Mouse (Mus musculus): ENCODE data around the gene AW011738. TPM values are rescaled to one million over a fixed set of nuclear protein-coding genes. Genes with fewer than 3 reads are reported as not detected.

AW011738 gene
- polyA plus RNA-seq, 1 experiment, result 1.8 TPM

- Histone ChIP-seq H3K27ac (ENCODE audit: insufficient read depth, low read depth, low read length) (peak overlapping the region; percentile 32), H3K36me3 (ENCODE audit: control insufficient read depth, insufficient read depth, low read length) (peaks cover 8% of the 10 kb centered on the region), H3K27me3 (ENCODE audit: control insufficient read depth, insufficient read depth, low read length) (no peaks in the 10 kb centered on the region), H3K4me3 (ENCODE audit: low read depth, low read length) (peak overlapping the region; percentile 69), H3K4me1 (ENCODE audit: control insufficient read depth, insufficient read depth, insufficient read length, low read length) (peaks cover 11% of the 10 kb centered on the region)
- TF ChIP-seq CTCF (IDR thresholded peaks at IDR 0.05; ENCODE audit: extremely low read depth, insufficient read length, insufficient replicate concordance, low read depth, low read length) (no peak), POLR2A (IDR thresholded peaks at IDR 0.05; ENCODE audit: low read depth, low read length) (no peak)
- 20% methylated on average over 18 of the region's 18 CpGs for WGBS
Measured at GRCm38 (mm10) chr4:156227752-156228392, 24.8 kb downstream of the AW011738 start.

- WGBS, result 25% methylated on average over 12 of the region's 12 CpGs
- Histone ChIP-seq H3K27ac (ENCODE audit: insufficient read depth, low read depth, low read length) (peak overlapping the region; percentile 32), H3K4me1 (ENCODE audit: control insufficient read depth, insufficient read depth, insufficient read length, low read length) (peaks cover 11% of the 10 kb centered on the region), H3K27me3 (ENCODE audit: control insufficient read depth, insufficient read depth, low read length) (no peaks in the 10 kb centered on the region), H3K4me3 (ENCODE audit: low read depth, low read length) (peak overlapping the region; percentile 69), H3K36me3 (ENCODE audit: control insufficient read depth, insufficient read depth, low read length) (peaks cover 8% of the 10 kb centered on the region)
- TF ChIP-seq CTCF (IDR thresholded peaks at IDR 0.05; ENCODE audit: extremely low read depth, insufficient read length, insufficient replicate concordance, low read depth, low read length), result no peak
- peak; percentile 64; the same call in 1 of the 2 replicates for TF ChIP-seq POLR2A (IDR thresholded peaks at IDR 0.05; ENCODE audit: low read depth, low read length)
Measured at GRCm38 (mm10) chr4:156228393-156229024, 25.4 kb downstream of the AW011738 start.

- TF ChIP-seq CTCF (IDR thresholded peaks at IDR 0.05; ENCODE audit: extremely low read depth, insufficient read length, insufficient replicate concordance, low read depth, low read length) (no peak), POLR2A (IDR thresholded peaks at IDR 0.05; ENCODE audit: low read depth, low read length) (no peak)
- no peak overlapping the region for H3K27ac ChIP-seq (ENCODE audit: insufficient read depth, low read depth, low read length)
- peaks cover 9% of the 10 kb centered on the region for H3K36me3 ChIP-seq (ENCODE audit: control insufficient read depth, insufficient read depth, low read length)
Measured at GRCm38 (mm10) chr4:156234021-156234501, 31.0 kb downstream of the AW011738 start.

DNA sequence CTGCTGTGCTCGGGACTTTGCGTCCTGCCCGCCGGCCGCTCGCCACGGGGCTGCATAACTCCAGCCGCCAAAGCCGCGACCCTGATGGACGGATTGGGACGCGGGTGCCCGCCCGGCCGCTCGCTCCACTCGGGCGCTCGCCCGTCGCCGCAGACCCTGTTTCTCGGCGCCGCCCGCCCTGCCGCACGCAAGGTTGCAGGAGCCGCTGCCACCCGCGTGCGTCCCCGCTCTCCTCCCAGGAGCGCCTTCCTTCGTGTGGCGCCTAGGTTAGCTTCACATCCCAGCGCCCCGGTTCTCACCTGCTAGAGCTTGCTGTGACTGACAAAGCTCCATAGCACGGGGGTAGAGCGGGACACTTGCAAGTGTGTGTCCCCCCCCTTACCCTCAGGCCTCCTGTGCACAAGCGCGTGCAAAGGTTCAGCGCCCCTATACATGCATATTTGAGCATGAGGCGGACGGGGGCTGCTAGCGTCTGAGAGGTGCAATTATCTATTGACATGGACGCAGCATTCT lies 31.7 kb downstream of the AW011738 start, which contains the start of gene Plekhn1:
Gene Plekhn1, minus strand, starts transcription at position 157 of the 513 bp plus-strand sequence.
- Histone ChIP-seq H3K36me3 (ENCODE audit: control insufficient read depth, insufficient read depth, low read length) (peaks cover 16% of the 10 kb centered on the region), H3K27ac (ENCODE audit: insufficient read depth, low read depth, low read length) (peak within 1 kb of the TSS; percentile 50), H3K4me1 (ENCODE audit: control insufficient read depth, insufficient read depth, insufficient read length, low read length) (peaks cover 3% of the 10 kb centered on the region), H3K4me3 (ENCODE audit: low read depth, low read length) (peak within 1 kb of the TSS; percentile 71), H3K27me3 (ENCODE audit: control insufficient read depth, insufficient read depth, low read length) (no peaks in the 10 kb centered on the region)
- WGBS, result under 1% methylated on average over 38 of the region's 48 CpGs
- TF ChIP-seq CTCF (IDR thresholded peaks at IDR 0.05; ENCODE audit: extremely low read depth, insufficient read length, insufficient replicate concordance, low read depth, low read length) (no peak), POLR2A (IDR thresholded peaks at IDR 0.05; ENCODE audit: low read depth, low read length) (no peak)

More at GRCm38 (mm10) chr4:156234021-156234501, 31.0 kb downstream of the AW011738 start:
- no peaks in the 10 kb centered on the region for H3K27me3 ChIP-seq (ENCODE audit: control insufficient read depth, insufficient read depth, low read length)
- peak overlapping the region; percentile 62 for H3K4me3 ChIP-seq (ENCODE audit: low read depth, low read length)
- peaks cover 3% of the 10 kb centered on the region for H3K4me1 ChIP-seq (ENCODE audit: control insufficient read depth, insufficient read depth, insufficient read length, low read length)
- WGBS, result 16% methylated on average over 17 of the region's 17 CpGs

- H3K36me3 ChIP-seq (ENCODE audit: control insufficient read depth, insufficient read depth, low read length), result peaks cover 19% of the 10 kb centered on the region
- TF ChIP-seq CTCF (IDR thresholded peaks at IDR 0.05; ENCODE audit: extremely low read depth, insufficient read length, insufficient replicate concordance, low read depth, low read length), result no peak
- no peak for TF ChIP-seq POLR2A (IDR thresholded peaks at IDR 0.05; ENCODE audit: low read depth, low read length)
- no peaks in the 10 kb centered on the region for H3K27me3 ChIP-seq (ENCODE audit: control insufficient read depth, insufficient read depth, low read length)
- WGBS, result under 1% methylated on average over 15 of the region's 15 CpGs
- H3K4me3 ChIP-seq (ENCODE audit: low read depth, low read length), result peak overlapping the region; percentile 71
- peaks cover 3% of the 10 kb centered on the region for H3K4me1 ChIP-seq (ENCODE audit: control insufficient read depth, insufficient read depth, insufficient read length, low read length)
- peak overlapping the region; percentile 50 for H3K27ac ChIP-seq (ENCODE audit: insufficient read depth, low read depth, low read length)
Measured at GRCm38 (mm10) chr4:156235360-156235770, 32.3 kb downstream of the AW011738 start.

DNA sequence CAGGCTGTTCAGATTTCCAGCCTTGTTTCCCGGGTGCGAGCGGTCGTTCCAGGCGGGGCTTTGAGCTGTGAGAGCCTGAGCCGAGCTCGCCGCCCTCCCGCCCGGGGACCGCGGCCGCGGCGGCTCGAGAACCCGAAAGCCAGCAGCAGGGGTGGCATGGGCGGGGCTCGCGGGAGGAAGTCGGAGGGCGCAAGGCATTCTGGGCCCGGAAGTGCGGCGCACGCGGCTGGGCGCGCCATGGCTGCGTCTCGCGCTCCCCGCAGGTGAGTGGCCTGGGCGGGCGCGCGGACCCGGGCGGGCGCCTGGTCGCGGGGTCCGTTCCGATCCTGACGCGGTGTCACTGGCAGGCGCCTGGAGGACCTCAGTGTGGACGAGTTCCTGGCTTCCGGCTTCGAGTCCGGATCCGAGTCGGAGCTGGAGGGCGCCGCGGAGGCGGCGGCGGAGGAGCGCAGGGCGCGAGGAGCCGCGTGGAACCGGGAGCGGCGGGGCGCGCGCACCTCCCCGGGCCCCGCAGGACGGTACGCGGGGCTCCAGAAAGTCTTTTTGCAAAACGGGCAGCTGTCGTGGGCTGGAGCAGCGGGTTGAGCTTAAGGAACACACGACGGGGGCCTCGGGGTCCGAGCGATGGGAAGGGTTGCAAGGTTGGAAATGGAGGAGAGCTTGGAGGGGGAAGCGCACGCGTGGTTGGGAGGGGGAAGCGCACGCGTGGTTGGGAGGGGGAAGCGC lies 32.9 kb downstream of the AW011738 start, which contains the start of gene Noc2l:
Gene Noc2l, plus strand, starts transcription at position 203 of the 726 bp plus-strand sequence.
- peaks cover 23% of the 10 kb centered on the region for H3K36me3 ChIP-seq (ENCODE audit: control insufficient read depth, insufficient read depth, low read length)
- under 1% methylated on average over 90 of the region's 90 CpGs for WGBS

More for the DNA sequence above, 32.9 kb downstream of the AW011738 start, which contains the start of gene Noc2l:
- no peaks in the 10 kb centered on the region for H3K27me3 ChIP-seq (ENCODE audit: control insufficient read depth, insufficient read depth, low read length)
- H3K27ac ChIP-seq (ENCODE audit: insufficient read depth, low read depth, low read length), result peak within 1 kb of the TSS; percentile 58
- peak within 1 kb of the TSS; percentile 71 for H3K4me3 ChIP-seq (ENCODE audit: low read depth, low read length)
- H3K4me1 ChIP-seq (ENCODE audit: control insufficient read depth, insufficient read depth, insufficient read length, low read length), result peaks cover 3% of the 10 kb centered on the region
- TF ChIP-seq POLR2A (IDR thresholded peaks at IDR 0.05; ENCODE audit: low read depth, low read length) (0 out of 2 replicates have a peak, but pooled peaks have one; percentile 28), CTCF (IDR thresholded peaks at IDR 0.05; ENCODE audit: extremely low read depth, insufficient read length, insufficient replicate concordance, low read depth, low read length) (no peak)

Measured in small intestine, adult 2 months (tissue).